Mouse (Mus musculus): ENCODE results near the gene Cdc5l.

DNA sequence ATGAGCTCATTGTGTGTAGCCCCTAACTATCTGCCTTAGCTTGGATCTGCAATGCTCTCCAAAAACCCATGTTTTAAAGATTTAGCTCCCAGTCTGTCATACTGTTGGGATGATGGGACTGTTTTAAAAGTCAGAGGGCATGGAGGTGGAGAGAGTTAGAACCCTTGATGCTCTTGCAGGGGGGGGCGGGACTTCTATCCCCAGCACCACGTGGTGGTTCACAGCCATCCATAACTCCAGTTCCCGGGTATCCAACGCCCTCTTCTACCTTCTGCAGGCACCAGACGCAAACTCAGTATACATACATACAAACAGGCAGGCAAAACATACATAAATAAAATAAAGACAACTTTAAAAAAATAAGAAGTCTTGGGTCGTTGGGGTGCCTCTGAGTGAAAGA, 40.1 kb upstream of the Cdc5l start:
- no peak for TF ChIP-seq POLR2A (IDR thresholded peaks at IDR 0.05; ENCODE audit: borderline replicate concordance, low read depth, low read length)
- TF ChIP-seq CTCF (IDR thresholded peaks at IDR 0.05; ENCODE audit: low read depth, low read length) = no peak
